Mouse (Mus musculus) midbrain, embryonic 16.5 days (tissue): ENCODE measurements around the gene Olfr56. TPM values are rescaled to one million over a fixed set of nuclear protein-coding genes. Genes with fewer than 3 reads are reported as not detected.
"Not testable (repeated sequence)": the region's sequence is repeated elsewhere in the genome, so short reads cannot be mapped to it uniquely, and the experiment has no call there.

ENCODE experiments used
- ATAC-seq: fragments of 200-750 bp; cut with Nextera tagmentation; 2 replicates; pipeline ENCODE4 v1.8.0; 2017; ENCODE audit warnings: moderate TSS enrichment
- H3K27ac ChIP-seq: fragments of 300-500 bp; sonication (generic); 2 replicates; pipeline ENCODE4 v1.5.1; 2014; ENCODE audit warnings: mild to moderate bottlenecking, low read length, mixed read lengths
- H3K27me3 ChIP-seq: fragments of 300-500 bp; sonication (generic); 2 replicates; pipeline ENCODE4 v1.6.1; 2014; ENCODE audit warnings: low read depth, low read length, mixed read lengths; ENCODE audit not compliant: control insufficient read depth, insufficient read depth
- H3K36me3 ChIP-seq: fragments of 300-500 bp; sonication (generic); 2 replicates; pipeline ENCODE4 v1.6.1; 2014; ENCODE audit warnings: mild to moderate bottlenecking, low read length, moderate library complexity, mixed read lengths; ENCODE audit not compliant: control insufficient read depth, insufficient read depth
- H3K4me1 ChIP-seq: fragments of 300-500 bp; sonication (generic); 2 replicates; pipeline ENCODE4 v1.6.1; 2014; ENCODE audit warnings: mild to moderate bottlenecking, low read length, mixed read lengths; ENCODE audit not compliant: control insufficient read depth, insufficient read depth
- H3K4me2 ChIP-seq: fragments of 300-500 bp; sonication (generic); 2 replicates; pipeline ENCODE4 v1.6.1; 2014; ENCODE audit warnings: mild to moderate bottlenecking, low read length, mixed read lengths
- H3K4me3 ChIP-seq: fragments of 300-500 bp; sonication (generic); 2 replicates; pipeline ENCODE4 v1.5.1; 2014; ENCODE audit warnings: low read depth, mild to moderate bottlenecking, low read length, moderate library complexity, mixed read lengths
- H3K9ac ChIP-seq: fragments of 300-500 bp; sonication (generic); 2 replicates; pipeline ENCODE4 v1.6.1; 2014; ENCODE audit warnings: low read depth, low read length, mixed read lengths
- H3K9me3 ChIP-seq: fragments of 300-500 bp; sonication (generic); replicated peaks from 2 replicates; pipeline ENCODE4 v1.6.1; 2014; ENCODE audit warnings: mild to moderate bottlenecking, low read length, mixed read lengths; ENCODE audit not compliant: control insufficient read depth, poor library complexity, severe bottlenecking
- WGBS: fragments of 180-500 bp; shearing (Covaris S2); extraction: QIAGEN DNeasy Blood & Tissue Kit; methylation state at CpG from one replicate; pipeline ENCODE4 v1.1.7; 2014; 5-methylcytosine and 5-hydroxymethylcytosine counted together
- polyA plus RNA-seq: library from polyadenylated mRNA; unstranded; fragments of >200 nt; fragmentation: Nextera tagmentation; extraction: Ambion mirVana; gene quantifications from 2 replicates; pipeline ENCODE4 v1.2.1, GENCODE M21; 2015

Gene Olfr56
- polyA plus RNA-seq, 1 experiment from 2014 or later, result not detected

- WGBS, result no CpG with 5 or more reads among the region's 3 CpGs
- H3K4me3 ChIP-seq, H3K9ac ChIP-seq, H3K27ac ChIP-seq, ATAC-seq, H3K4me2 ChIP-seq, H3K27me3 ChIP-seq, H3K36me3 ChIP-seq, H3K9me3 ChIP-seq, H3K4me1 ChIP-seq: not testable (repeated sequence)
Measured at GRCm38 (mm10) chr11:48982848-48983247, 4.2 kb downstream of the Olfr56 start.

GRCm38 (mm10) chr11:48988219-48988618 is 9.5 kb downstream of the Olfr56 start:
- H3K4me1 ChIP-seq, H3K9ac ChIP-seq, H3K27ac ChIP-seq, H3K4me3 ChIP-seq, H3K9me3 ChIP-seq, H3K4me2 ChIP-seq, ATAC-seq, H3K36me3 ChIP-seq, H3K27me3 ChIP-seq: not testable (repeated sequence)
- WGBS, result 87% methylated on average over 2 of the region's 3 CpGs

GRCm38 (mm10) chr11:48989981-48990380 is 11.3 kb downstream of the Olfr56 start:
- H3K27me3 ChIP-seq, H3K4me3 ChIP-seq, H3K9ac ChIP-seq, ATAC-seq, H3K4me1 ChIP-seq, H3K27ac ChIP-seq, H3K4me2 ChIP-seq, H3K36me3 ChIP-seq, H3K9me3 ChIP-seq: not testable (repeated sequence)
- 100% methylated on average over 2 of the region's 2 CpGs for WGBS

GRCm38 (mm10) chr11:48991740-48992520 is 13.2 kb downstream of the Olfr56 start, which contains the start of gene Gm12185:
Gene Gm12185, minus strand, starts transcription at chr11:48992226.
- H3K4me2 ChIP-seq, ATAC-seq, H3K36me3 ChIP-seq, H3K27ac ChIP-seq, H3K4me1 ChIP-seq, H3K4me3 ChIP-seq, H3K9me3 ChIP-seq, H3K27me3 ChIP-seq, H3K9ac ChIP-seq: not testable (repeated sequence)
- WGBS, result 77% methylated on average over 4 of the region's 4 CpGs

GRCm38 (mm10) chr11:48993296-48993695 is 14.6 kb downstream of the Olfr56 start:
- H3K4me1 ChIP-seq, H3K36me3 ChIP-seq, H3K4me3 ChIP-seq, H3K9me3 ChIP-seq, H3K4me2 ChIP-seq, ATAC-seq, H3K9ac ChIP-seq, H3K27me3 ChIP-seq, H3K27ac ChIP-seq: not testable (repeated sequence)
- WGBS, result 81% methylated on average over 10 of the region's 10 CpGs

- H3K4me2 ChIP-seq, H3K27ac ChIP-seq, H3K36me3 ChIP-seq, H3K4me1 ChIP-seq, H3K9me3 ChIP-seq, ATAC-seq, H3K27me3 ChIP-seq, H3K9ac ChIP-seq, H3K4me3 ChIP-seq: not testable (repeated sequence)
- 71% methylated on average over 2 of the region's 2 CpGs for whole genome bisulfite sequencing
Measured at GRCm38 (mm10) chr11:48994018-48994417, 15.3 kb downstream of the Olfr56 start, which contains the start of gene Tgtp1. Gene Tgtp1, minus strand, starts transcription at chr11:48994172.

GRCm38 (mm10) chr11:49000411-49000810 is 21.7 kb downstream of the Olfr56 start:
- H3K9me3 ChIP-seq, H3K4me1 ChIP-seq, H3K27ac ChIP-seq, H3K36me3 ChIP-seq, H3K4me3 ChIP-seq, H3K4me2 ChIP-seq, H3K9ac ChIP-seq, ATAC-seq, H3K27me3 ChIP-seq: not testable (repeated sequence)
- 77% methylated on average over 1 of the region's 1 CpGs for WGBS

- H3K4me1 ChIP-seq, H3K27ac ChIP-seq, H3K9me3 ChIP-seq, ATAC-seq, H3K4me2 ChIP-seq, H3K4me3 ChIP-seq, H3K27me3 ChIP-seq, H3K36me3 ChIP-seq, H3K9ac ChIP-seq: not testable (repeated sequence)
- WGBS, result 77% methylated on average over 2 of the region's 2 CpGs
Measured at GRCm38 (mm10) chr11:49006317-49006716, 27.6 kb downstream of the Olfr56 start.

- not testable (repeated sequence) for H3K9ac ChIP-seq, H3K27me3 ChIP-seq, ATAC-seq, H3K4me1 ChIP-seq, H3K36me3 ChIP-seq, H3K9me3 ChIP-seq, H3K27ac ChIP-seq, H3K4me2 ChIP-seq, H3K4me3 ChIP-seq
- WGBS, result 14% methylated on average over 1 of the region's 1 CpGs
Measured at GRCm38 (mm10) chr11:49006785-49007184, 28.1 kb downstream of the Olfr56 start.
